Mouse (Mus musculus) olfactory bulb, adult 2 months (tissue): ENCODE data around the gene Rcn3.

Source experiments
- CTCF ChIP-seq: fragments of 200-500 bp; IDR thresholded peaks from 2 replicates; pipeline ENCODE4 v1.5.1; 2012; ENCODE audit warnings: low read depth, mild to moderate bottlenecking, low read length, moderate library complexity; ENCODE audit not compliant: insufficient read depth
- POLR2A ChIP-seq: fragments of 200-500 bp; IDR thresholded peaks from 2 replicates; pipeline ENCODE4 v1.6.1; 2012; ENCODE audit warnings: mild to moderate bottlenecking, low read depth, low read length, moderate library complexity; ENCODE audit not compliant: insufficient read depth

DNA sequence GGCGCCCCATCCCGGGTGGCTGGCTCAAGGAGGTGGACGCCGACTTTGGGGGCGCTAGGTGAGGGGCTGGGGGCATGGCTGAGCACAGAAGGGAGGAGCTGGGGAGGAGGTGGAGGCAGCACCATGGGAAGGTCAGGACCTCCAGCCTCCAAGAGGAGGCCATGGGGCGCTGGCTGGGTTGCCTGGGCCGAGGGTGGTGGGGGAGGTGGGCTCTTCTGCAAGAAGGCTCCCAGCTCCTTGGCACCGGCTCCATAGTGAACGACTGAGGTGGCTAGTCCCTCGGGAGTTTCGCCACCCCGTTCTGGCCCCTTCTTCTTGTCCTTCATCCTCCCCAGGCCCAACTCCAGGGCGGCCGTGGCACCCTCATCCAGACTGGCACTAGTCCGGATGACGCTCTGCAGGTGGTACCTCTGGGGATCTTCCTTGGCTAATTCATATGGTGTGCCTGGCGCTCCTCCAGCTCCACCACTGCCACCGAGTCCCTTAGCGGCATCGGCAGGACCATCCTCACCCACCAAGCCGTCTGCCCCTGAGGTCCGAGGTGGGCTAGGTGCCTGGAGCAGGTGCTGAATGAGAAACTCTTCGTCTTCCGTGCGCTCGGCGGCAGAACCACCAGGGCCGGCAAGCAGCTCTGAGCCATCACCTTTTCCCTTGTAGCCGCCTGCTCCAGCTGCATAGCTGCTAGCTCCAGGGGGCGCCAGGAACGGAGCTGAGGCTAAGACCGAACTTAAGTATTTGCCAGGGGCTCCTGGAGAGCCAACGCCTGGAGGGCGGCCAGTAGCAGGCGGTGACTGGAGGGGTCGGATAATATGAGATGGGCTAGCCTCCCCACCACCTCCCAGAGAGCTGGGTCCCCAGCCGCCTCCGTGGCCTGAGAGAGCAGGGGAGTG lies 43.8 kb downstream of the Rcn3 start:
- TF ChIP-seq CTCF, result no peak
- TF ChIP-seq POLR2A, result no peak
